Mouse (Mus musculus): Measurements from ENCODE around the gene Gm45799.

DNA sequence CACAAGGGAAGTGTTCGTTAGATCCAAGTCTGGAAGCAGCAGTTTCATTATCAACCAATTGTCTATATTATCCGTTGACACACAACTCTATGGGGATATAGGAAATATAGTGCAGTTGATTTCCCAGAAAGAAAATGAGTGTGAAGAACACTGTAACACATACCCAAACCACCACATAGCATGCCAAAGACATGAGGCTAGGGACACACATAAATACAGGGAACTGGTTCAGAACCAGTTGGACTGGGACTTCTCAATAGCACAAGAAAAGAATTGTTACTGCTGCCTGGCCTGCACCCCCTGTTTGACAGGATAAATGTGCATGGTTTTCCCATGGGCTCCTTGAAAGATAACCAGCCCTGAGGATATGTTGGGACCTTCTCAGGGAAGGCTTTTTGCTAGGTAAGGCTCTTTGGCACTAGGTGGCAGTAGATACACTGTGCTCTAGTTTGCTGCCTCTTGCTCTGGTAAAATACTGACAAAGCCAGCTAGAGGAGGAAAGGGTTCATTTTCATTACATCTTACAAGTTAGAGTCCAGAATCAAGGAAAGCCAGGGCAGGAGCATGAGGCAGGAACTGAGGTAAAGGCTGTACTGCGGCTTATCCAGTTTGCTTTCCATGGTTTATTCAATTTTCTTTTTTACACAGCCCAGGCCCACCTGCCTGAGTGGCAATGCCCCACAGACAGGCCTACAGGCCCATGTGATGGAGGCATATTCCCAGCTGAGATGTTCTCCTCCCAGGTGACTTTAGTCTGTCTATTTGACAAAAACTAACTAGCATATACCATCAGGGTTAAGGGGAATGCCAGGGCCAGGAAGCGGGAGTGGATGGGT is 86.0 kb downstream of the Gm45799 start:
- TF ChIP-seq CTCF (IDR thresholded peaks at IDR 0.05) (peak; percentile 97), POLR2A (IDR thresholded peaks at IDR 0.05; ENCODE audit: insufficient read depth, low read depth, low read length) (peak; percentile 29; the same call in 1 of the 2 replicates), EP300 (IDR thresholded peaks at IDR 0.05; ENCODE audit: insufficient read depth, low read depth, low read length) (no peak)

Data from heart, adult 2 months (tissue).